Mouse (Mus musculus): ENCODE results near the gene Wdr20rt. TPM values are rescaled to one million over a fixed set of nuclear protein-coding genes. Genes with fewer than 3 reads are reported as not detected.
"Not testable (repeated sequence)": the region's sequence is repeated elsewhere in the genome, so short reads cannot be mapped to it uniquely, and the experiment has no call there.

The Wdr20rt gene
- polyA plus RNA-seq, 1 experiment = 2.0 TPM

DNA sequence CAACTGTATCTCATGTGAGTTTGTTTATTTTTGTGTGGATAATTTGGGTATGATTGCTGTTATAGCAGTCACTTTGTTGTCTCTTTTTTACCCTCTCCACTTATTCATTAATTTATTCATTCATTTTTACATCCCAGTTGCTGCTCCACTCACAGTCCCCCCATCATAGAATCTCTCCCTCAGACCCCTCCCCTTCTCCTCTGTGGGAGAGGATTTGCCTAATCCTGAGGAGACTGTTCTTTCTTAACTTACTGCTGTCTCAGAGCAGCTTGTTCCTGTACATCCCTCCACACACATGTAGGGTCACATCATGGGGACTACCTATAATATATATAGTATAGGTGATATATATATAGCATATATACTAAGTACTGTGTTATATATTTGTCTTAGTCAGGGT, 3.7 kb downstream of the Wdr20rt start:
- Histone ChIP-seq H3K4me3 (replicated peaks; ENCODE audit: control insufficient read depth, low read depth, low read length) (no peak overlapping the region), H3K4me1 (ENCODE audit: control insufficient read depth, insufficient read depth, low read length) (no peaks in the 10 kb centered on the region)
- TF ChIP-seq POLR2A (IDR thresholded peaks at IDR 0.05; ENCODE audit: borderline replicate concordance, control insufficient read depth, low read depth, low read length) (no peak), CTCF (IDR thresholded peaks at IDR 0.05; ENCODE audit: control insufficient read depth, insufficient read depth, low read length) (no peak)

DNA sequence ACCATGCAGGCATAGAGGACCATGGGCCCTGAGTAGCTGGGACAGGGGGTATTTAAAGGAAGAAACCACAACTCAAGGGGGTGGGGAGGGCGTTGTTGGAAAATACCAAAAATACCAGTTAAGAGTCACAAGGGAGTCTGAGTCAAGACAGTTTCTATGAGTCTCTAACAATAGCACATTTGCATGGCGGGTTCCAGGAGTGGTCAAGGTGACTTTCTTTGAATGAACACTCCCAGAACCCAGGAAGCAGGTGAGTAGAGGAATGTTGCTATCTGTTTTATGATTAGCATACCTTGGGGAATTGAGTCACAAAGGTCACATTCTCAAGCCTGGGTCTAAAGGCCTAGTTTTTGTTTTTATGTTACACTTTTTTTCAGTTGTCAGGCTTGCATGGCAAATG, 7.5 kb downstream of the Wdr20rt start:
- H3K4me1 ChIP-seq (ENCODE audit: control insufficient read depth, insufficient read depth, low read length); H3K4me3 ChIP-seq (replicated peaks; ENCODE audit: control insufficient read depth, low read depth, low read length); H3K27ac ChIP-seq (ENCODE audit: control insufficient read depth, insufficient read depth, low read depth, low read length, poor library complexity): not testable (repeated sequence)
- WGBS = 64% methylated on average over 2 of the region's 2 CpGs

More for the DNA sequence above, 3.7 kb downstream of the Wdr20rt start:
- H3K27ac ChIP-seq (ENCODE audit: control insufficient read depth, insufficient read depth, low read depth, low read length, poor library complexity) = no peak overlapping the region

DNA sequence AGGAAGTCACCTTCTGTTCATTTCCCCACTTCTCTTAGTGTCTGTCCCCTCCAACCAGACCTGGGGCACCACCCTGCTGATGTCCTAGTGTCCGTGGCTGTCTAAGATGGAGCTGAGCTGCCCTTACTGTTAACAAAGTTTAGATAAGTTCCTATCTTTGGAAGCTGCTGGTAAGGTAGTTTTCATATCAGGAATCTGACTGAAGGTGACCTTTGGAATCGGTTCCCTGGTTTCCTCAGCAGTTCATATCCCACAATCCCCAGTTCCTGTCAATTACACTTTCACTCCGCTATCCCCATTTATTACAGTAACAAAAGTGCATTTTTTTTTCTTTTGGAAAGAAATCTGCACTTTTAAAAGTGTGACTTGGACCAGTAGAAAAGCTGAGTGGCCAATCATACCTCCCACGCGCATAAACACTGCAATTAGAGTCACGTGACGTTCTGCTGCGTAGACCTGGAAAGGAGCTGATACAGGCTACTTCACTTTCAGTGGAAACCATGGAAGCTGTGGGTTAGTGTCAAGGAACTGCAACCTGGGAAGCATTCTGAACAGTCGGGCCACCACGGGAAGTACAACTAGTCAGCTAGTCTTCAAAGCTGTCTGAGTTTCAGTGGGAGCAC, 24.9 kb downstream of the Wdr20rt start:
- WGBS = 83% methylated on average over 10 of the region's 10 CpGs
- no peaks in the 10 kb centered on the region for H3K4me1 ChIP-seq (ENCODE audit: control insufficient read depth, insufficient read depth, low read length)
- no peak overlapping the region for H3K27ac ChIP-seq (ENCODE audit: control insufficient read depth, insufficient read depth, low read depth, low read length, poor library complexity)
- H3K4me3 ChIP-seq (replicated peaks; ENCODE audit: control insufficient read depth, low read depth, low read length) = no peak overlapping the region
- no peak for TF ChIP-seq CTCF (IDR thresholded peaks at IDR 0.05; ENCODE audit: control insufficient read depth, insufficient read depth, low read length)
- no peak for TF ChIP-seq POLR2A (IDR thresholded peaks at IDR 0.05; ENCODE audit: borderline replicate concordance, control insufficient read depth, low read depth, low read length)

DNA sequence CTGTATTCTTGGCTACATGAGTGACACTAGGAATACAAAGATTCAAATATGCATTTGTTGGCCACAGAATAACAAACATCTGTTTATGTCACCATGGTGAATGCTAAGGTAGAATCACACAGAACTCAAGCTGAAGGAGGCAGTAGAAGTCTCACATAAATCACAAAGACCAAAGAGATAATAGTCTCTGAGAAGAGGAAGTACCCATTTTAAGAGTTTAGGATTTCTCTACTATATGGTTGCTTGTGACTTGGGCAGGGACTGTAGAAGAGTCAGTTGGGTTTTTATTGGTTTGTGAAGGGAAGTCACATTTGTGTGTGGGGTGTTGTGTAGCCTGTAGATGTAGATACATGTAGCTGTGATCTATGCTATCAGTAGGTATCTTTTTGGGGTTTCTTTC, 31.6 kb downstream of the Wdr20rt start:
- no peak overlapping the region for H3K27ac ChIP-seq (ENCODE audit: control insufficient read depth, insufficient read depth, low read depth, low read length, poor library complexity)
- TF ChIP-seq POLR2A (IDR thresholded peaks at IDR 0.05; ENCODE audit: borderline replicate concordance, control insufficient read depth, low read depth, low read length) (no peak), CTCF (IDR thresholded peaks at IDR 0.05; ENCODE audit: control insufficient read depth, insufficient read depth, low read length) (no peak)
- no peak overlapping the region for H3K4me3 ChIP-seq (replicated peaks; ENCODE audit: control insufficient read depth, low read depth, low read length)
- H3K4me1 ChIP-seq (ENCODE audit: control insufficient read depth, insufficient read depth, low read length) = no peaks in the 10 kb centered on the region

DNA sequence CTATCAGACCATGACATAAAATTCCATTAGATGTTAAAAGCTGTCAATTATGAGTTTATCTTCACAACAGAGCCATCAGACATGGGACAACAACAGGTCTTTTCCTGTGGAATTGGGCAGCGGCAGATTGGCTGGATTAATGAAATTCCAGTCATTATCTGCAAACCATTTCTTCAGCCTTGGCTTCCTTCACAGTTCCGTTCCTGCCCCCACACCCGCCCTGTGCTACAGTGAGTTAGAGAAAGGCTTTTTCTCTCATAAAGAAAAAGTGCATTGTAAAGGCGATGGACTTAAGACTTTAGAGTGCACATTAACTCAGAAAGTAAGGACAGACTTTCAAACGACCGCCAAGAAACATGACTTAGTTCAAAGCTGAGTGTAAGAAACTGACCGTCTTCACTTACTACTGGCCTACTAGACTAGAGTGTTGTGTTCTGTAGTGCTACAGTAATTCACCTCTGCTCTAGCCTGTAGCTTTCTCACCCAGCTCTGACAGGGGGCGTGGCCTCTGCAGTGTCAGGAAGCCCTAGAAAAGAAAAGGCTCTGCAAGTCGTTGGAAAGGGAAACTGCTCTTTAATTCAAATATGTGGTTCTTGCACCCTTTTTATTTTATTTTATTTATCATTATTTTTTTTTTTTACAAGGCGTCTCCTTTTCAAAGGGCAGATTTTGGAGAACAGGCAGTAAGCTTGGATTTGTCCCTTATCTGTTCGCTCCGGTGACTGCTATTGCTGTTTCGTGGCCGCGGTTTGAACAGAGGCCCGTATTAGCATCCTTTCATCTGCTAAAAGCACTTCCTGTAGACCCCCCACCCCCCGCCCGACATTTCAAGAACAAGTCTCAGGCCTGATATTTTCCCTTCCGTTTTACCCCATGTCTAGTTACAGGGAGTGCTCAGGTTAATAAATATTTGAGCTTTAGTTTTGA, 33.2 kb downstream of the Wdr20rt start:
- Histone ChIP-seq H3K4me3 (replicated peaks; ENCODE audit: control insufficient read depth, low read depth, low read length) (no peak overlapping the region), H3K27ac (ENCODE audit: control insufficient read depth, insufficient read depth, low read depth, low read length, poor library complexity) (no peak overlapping the region), H3K4me1 (ENCODE audit: control insufficient read depth, insufficient read depth, low read length) (no peaks in the 10 kb centered on the region)
- WGBS = 24% methylated on average over 19 of the region's 19 CpGs
- TF ChIP-seq CTCF (IDR thresholded peaks at IDR 0.05; ENCODE audit: control insufficient read depth, insufficient read depth, low read length) = no peak
- TF ChIP-seq POLR2A (IDR thresholded peaks at IDR 0.05; ENCODE audit: borderline replicate concordance, control insufficient read depth, low read depth, low read length) = no peak

DNA sequence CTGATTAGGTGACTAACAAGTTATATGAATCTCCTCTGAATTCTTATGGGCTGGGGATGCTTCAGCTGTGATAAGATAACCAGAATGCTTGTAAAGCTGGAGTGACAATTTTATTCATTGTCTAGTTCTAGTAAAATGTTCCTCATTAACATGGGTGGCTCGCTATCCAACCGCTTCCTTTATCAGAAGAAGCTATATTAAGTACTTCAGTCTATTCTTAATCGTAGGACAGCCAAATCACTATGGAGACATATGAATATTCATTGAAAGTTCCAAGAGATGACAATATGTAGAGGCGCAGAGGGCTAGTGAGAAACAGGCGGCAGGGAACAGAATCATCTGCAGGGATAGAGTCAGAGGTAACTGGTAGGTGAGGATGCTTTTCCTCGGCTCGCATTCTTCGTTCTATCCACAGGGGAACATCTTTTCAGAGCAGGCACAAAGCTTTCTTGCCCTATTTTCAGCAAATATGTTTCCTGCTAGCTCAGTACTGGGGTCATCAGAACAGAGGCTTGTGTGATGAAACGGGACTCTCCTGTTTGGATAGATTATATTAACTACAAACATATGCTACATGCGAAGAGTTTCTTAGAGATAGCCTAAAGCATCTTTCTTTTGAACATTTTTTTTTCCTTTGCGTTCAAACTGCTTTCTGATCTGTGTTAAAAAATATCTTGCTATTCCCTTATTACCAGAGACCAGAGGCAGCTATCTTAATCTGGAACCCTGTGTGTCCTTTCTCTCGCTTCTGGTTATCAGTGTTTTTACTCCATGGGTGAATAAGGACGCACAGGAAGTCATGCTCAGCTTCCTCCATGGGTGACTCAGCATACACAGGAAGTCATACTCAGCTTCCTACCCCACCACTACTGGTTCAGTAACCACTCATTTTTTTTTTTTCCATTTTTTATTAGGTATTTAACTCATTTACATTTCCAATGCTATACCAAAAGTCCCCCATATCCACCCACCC, 34.1 kb downstream of the Wdr20rt start:
- TF ChIP-seq POLR2A (IDR thresholded peaks at IDR 0.05; ENCODE audit: borderline replicate concordance, control insufficient read depth, low read depth, low read length) (no peak), CTCF (IDR thresholded peaks at IDR 0.05; ENCODE audit: control insufficient read depth, insufficient read depth, low read length) (no peak)
- 77% methylated on average over 13 of the region's 13 CpGs for WGBS
- no peak overlapping the region for H3K27ac ChIP-seq (ENCODE audit: control insufficient read depth, insufficient read depth, low read depth, low read length, poor library complexity)
- no peaks in the 10 kb centered on the region for H3K4me1 ChIP-seq (ENCODE audit: control insufficient read depth, insufficient read depth, low read length)
- H3K4me3 ChIP-seq (replicated peaks; ENCODE audit: control insufficient read depth, low read depth, low read length) = no peak overlapping the region

DNA sequence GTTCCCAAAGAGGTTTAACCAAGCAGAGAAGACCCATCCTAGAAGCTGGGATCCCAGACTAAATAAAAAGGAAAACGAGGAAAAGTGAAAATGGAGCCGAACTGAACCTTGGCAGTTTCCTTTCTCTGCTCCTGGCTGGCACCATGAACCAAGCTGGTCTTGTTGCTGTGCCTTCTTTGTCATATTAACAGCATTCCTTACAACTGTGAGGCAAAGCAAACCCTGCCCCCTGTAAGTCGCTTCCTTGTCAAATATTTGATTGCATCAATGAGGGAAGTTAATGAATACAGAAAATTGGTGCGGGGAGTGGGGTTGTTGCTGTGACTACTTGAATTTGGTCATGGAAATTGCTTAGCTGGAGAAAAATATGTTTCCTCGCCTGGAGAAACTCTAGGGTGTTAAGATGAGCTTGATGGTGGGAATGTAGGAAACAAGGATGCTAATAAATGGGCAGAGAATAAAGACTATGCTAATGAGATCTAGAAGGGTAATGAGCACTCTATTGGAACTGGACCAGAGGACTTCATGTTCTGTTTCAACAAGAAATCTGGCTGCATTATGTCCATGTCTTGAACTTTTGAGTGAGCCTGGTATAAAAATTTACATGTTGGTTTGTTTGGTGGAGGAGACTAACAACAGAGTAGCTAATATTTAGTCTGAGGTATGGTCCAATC, 43.1 kb downstream of the Wdr20rt start:
- no peak overlapping the region for H3K27ac ChIP-seq (ENCODE audit: control insufficient read depth, insufficient read depth, low read depth, low read length, poor library complexity)
- H3K4me3 ChIP-seq (replicated peaks; ENCODE audit: control insufficient read depth, low read depth, low read length) = no peak overlapping the region
- TF ChIP-seq CTCF (IDR thresholded peaks at IDR 0.05; ENCODE audit: control insufficient read depth, insufficient read depth, low read length) (no peak), POLR2A (IDR thresholded peaks at IDR 0.05; ENCODE audit: borderline replicate concordance, control insufficient read depth, low read depth, low read length) (no peak)
- no peaks in the 10 kb centered on the region for H3K4me1 ChIP-seq (ENCODE audit: control insufficient read depth, insufficient read depth, low read length)
- 71% methylated on average over 5 of the region's 5 CpGs for WGBS

All from bone marrow, adult 2 months (tissue).